Mouse (Mus musculus): Measurements from ENCODE around the gene Mif4gd. TPM values are rescaled to one million over a fixed set of nuclear protein-coding genes. Genes with fewer than 3 reads are reported as not detected.

Mif4gd gene
- total RNA-seq, 2 experiments from 2014 or later = 46.0 to 55.0 TPM

- no peak for TF ChIP-seq CTCF (IDR thresholded peaks at IDR 0.05)
- DNase-seq = no peak
These were observed 28.9 kb upstream of the Mif4gd start for GRCm38 (mm10) chr11:115641664-115642036.

GRCm38 (mm10) chr11:115640978-115641663, 28.4 kb upstream of the Mif4gd start:
- intact Hi-C loops (cut with DNase I) = no loop called here
- H3K4me3 ChIP-seq = no peak overlapping the region
- H3K27ac ChIP-seq = no peak overlapping the region
- no peak for DNase-seq
- TF ChIP-seq CTCF (IDR thresholded peaks at IDR 0.05) = no peak

More at GRCm38 (mm10) chr11:115641664-115642036, 28.9 kb upstream of the Mif4gd start:
- intact Hi-C loops (cut with DNase I) = no loop called here
- Histone ChIP-seq H3K27ac (no peak overlapping the region), H3K4me3 (no peak overlapping the region)

DNA sequence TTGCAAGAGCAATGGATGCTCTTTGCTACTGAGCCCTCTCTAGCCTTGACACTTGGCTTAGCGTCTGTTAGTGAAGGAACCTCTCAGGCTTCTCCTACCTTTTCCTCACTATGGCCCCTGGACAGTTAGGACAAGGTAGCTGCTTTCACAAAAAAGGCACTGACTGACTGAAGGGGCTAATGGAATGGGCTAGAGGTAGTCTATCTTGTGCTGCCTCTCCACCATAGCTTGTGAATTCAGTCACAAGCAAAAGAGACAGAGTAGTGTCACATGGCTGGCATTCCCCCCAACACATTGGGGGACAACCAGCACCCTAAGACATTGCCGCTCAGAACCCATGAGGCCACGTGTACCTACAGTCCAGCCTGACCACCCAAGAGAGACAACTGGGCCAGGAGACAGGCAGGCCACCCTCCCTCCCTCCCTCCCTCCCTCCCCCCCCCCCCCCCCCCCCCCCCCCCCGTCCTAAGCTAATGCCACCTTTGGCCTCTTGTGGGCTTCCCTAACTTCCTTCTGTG, 27.6 kb upstream of the Mif4gd start:
- H3K4me3 ChIP-seq = no peak overlapping the region
- intact Hi-C loops (cut with DNase I) = no loop called here
- H3K27ac ChIP-seq = no peak overlapping the region
- no peak for DNase-seq
- no peak for TF ChIP-seq CTCF (IDR thresholded peaks at IDR 0.05)

DNA sequence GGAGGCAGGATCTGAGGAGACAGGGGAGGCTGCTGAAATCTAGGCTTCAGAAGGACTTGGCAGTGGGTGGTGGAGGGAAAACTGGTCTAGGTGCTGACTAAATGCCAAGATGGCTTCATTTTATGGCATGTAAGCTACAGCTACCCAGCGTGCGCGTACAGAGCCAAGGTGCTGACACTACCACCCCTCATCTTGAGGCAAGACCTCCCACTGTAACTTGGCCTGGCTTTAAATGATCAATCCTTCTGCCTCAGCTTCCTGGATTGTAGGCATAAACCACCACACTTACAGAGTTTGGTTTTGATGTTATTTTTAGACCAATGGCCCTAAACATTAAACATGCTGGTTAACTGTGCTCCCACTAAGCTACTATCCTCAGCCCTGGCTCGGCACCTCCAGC, 26.8 kb upstream of the Mif4gd start:
- no peak overlapping the region for H3K4me3 ChIP-seq
- DNase-seq = no peak
- no peak for TF ChIP-seq CTCF (IDR thresholded peaks at IDR 0.05)
- intact Hi-C loops (cut with DNase I) = no loop called here
- H3K27ac ChIP-seq = no peak overlapping the region

DNA sequence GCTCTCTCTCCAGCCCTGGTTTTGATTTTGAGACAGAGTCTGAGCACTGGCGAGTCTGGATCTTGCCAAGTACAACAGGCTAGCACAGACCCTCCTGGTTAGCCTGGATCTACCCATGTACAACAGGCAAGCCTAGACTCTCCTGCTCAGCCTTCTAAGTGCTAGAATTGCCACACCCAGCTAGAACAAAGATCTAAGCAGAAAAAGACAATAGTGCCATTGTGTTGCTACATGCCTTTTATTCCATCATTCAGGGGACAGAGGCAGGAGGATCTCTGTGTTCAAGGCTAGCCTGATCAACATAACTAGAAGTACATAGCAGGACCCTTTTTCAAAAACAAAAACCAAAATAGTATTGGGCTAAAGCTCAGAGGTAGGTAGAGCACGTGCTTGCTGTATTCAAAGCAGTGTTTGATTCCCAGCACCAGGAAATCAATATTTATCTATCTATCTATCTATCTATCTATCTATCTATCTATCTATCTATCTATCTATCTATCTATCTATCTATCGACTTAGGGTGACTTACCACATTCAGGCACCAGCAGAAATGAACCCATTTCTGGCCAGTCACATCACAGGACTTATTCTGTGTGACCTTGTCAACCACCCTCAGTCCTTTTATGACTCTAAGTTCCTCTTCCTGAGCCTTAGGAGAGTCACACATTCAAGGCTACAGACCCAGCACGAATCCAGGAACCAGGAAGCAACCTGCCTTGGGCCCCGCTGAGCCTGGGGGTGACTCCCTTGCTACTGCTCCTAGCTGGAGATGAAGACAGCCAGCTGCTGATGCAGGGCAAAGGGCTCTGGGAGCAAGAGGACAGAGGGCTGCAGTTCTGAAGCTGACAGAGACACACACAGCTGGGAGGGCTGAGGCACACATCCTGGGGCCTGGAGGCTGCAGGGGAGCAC, 26.0 kb upstream of the Mif4gd start:
- DNase-seq = no peak
- no peak for TF ChIP-seq CTCF (IDR thresholded peaks at IDR 0.05)
- no peak overlapping the region for H3K27ac ChIP-seq

DNA sequence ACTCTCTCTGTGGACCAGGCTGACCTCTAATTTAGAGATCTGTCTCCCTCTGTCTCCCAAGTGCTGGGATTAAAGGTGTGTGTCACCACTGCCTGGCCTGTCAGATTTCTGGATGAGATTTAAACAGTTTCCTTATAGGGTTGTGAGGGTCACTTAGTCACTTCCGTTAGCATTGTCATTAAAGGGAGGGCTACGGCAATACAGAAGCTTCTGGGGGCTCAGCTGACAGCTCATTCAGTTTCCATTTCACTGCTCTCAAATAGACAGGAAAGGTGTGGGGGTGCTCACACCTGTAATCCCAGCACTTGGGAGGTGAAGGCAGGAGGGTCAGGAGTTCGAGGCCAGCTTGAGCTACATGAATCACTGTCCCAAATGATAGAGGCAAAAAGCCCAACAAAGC, 24.2 kb upstream of the Mif4gd start:
- intact Hi-C loops (cut with DNase I) = no loop called here
- Histone ChIP-seq H3K27ac (no peak overlapping the region), H3K4me3 (no peak overlapping the region)
- DNase-seq = no peak
- no peak for TF ChIP-seq CTCF (IDR thresholded peaks at IDR 0.05)

More for the DNA sequence above, 26.0 kb upstream of the Mif4gd start:
- intact Hi-C loops (cut with DNase I) = no loop called here
- no peak overlapping the region for H3K4me3 ChIP-seq

DNA sequence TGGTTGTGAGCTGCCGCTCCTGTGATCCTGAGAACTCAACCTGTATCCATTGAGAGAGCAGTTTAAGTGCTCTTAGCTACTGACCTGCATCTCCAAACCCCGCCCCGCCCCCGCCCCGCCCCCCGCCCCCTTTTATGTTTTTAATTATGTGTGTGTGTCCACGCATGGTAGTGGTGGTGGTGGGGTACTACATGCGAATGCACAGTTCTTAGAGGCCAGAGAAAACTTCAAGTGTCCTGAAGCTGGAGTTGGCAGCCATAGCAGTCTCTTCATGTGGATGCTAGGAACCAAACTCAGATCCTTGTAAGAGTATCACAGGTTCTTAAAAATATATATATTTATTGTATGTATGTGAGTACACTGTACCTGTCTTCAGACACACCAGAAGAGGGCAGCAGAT, 22.7 kb upstream of the Mif4gd start:
- no peak overlapping the region for H3K27ac ChIP-seq
- no peak for TF ChIP-seq CTCF (IDR thresholded peaks at IDR 0.05)
- no peak for DNase-seq
- H3K4me3 ChIP-seq = no peak overlapping the region
- intact Hi-C loops (cut with DNase I) = no loop called here

DNA sequence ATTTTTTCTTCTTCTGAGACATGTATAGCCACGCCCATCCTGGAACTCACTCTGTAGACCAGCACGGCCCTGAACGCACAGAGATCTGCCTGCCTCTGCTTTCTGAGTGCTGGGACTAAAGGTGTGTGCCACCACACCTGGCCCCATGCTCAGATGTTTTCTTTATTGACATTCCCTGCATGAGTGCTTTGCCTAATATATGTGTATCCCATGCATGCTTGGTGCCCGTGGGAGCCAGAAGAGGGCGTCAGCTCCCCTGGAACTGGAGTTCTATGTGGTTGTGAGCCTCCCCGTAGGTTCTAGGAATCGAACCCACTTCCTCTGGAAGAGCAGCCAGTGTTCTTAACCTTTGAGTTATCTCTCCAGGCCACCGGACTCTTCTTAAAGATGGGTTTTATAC, 22.3 kb upstream of the Mif4gd start:
- no peak for TF ChIP-seq CTCF (IDR thresholded peaks at IDR 0.05)
- intact Hi-C loops (cut with DNase I) = no loop called here
- DNase-seq = no peak
- H3K4me3 ChIP-seq = no peak overlapping the region
- no peak overlapping the region for H3K27ac ChIP-seq

- Histone ChIP-seq H3K27ac (no peak overlapping the region), H3K4me3 (no peak overlapping the region)
- no peak for TF ChIP-seq CTCF (IDR thresholded peaks at IDR 0.05)
- intact Hi-C loops (cut with DNase I) = loop anchor here (5.0 kb wide), 2 partner anchors 78 to 178 kb away; partner anchors contain the start of genes Caskin2 and Tsen54
- DNase-seq = no peak
These were observed 21.3 kb upstream of the Mif4gd start for GRCm38 (mm10) chr11:115634109-115634508.

DNA sequence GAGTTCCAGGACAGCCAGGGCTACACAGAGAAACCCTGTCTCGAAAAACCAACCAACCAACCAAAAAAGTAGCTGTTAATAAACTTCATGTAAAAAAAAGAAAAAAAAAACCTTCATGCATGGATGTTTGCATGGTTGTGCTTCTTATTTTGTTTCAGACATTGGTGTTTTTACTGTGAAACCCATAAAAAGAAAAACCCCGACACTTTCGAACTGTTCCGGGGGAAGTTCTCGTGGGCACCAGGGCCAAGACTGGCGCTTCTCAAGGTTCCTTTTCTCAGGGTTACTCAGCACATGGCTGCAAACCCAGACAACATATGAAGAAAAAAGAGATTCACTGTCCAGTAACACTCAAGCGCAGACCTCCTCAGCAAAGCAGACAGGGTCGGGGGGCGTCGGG, 20.1 kb upstream of the Mif4gd start:
- no peak for DNase-seq
- no peak for TF ChIP-seq CTCF (IDR thresholded peaks at IDR 0.05)
- intact Hi-C loops (cut with DNase I) = loop anchor here (5.0 kb wide), 2 partner anchors 79 to 179 kb away; partner anchors contain the start of genes Caskin2 and Tsen54
- Histone ChIP-seq H3K27ac (no peak overlapping the region), H3K4me3 (no peak overlapping the region)

- H3K4me3 ChIP-seq = no peak overlapping the region
- DNase-seq = no peak
- TF ChIP-seq CTCF (IDR thresholded peaks at IDR 0.05) = no peak
- H3K27ac ChIP-seq = no peak overlapping the region
- intact Hi-C loops (cut with DNase I) = loop anchor here (5.0 kb wide), 2 partner anchors 80 to 180 kb away; partner anchors contain the start of genes Caskin2 and Tsen54
These were observed 19.5 kb upstream of the Mif4gd start for GRCm38 (mm10) chr11:115632247-115632646.

DNA sequence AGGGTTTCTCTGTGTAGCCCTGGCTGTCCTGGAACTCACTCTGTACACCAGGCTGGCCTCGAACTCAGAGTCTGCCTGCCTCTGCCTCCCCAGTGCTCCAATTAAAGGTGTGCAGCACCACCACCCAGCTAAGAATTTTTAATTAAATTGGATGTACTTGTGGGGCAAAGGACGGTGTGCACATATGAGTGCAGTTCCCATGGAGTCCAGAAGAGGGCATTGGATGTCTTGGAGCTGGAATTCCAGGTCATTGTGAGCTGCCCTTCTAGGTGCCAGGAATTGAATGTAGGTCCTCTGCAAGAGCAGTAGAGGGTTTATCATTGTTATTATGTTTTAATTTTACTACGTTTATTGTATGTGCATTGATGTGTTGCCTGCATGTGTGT, 18.7 kb upstream of the Mif4gd start:
- TF ChIP-seq CTCF (IDR thresholded peaks at IDR 0.05) = peak; percentile 81
- H3K27ac ChIP-seq = no peak overlapping the region; the same call in 1 of the 2 replicates
- H3K4me3 ChIP-seq = no peak overlapping the region
- intact Hi-C loops (cut with DNase I) = loop anchor here (5.0 kb wide), 2 partner anchors 81 to 181 kb away; partner anchors contain the start of genes Caskin2 and Tsen54
- peak; percentile 59 for DNase-seq
